Mouse (Mus musculus): ENCODE measurements at regions not wholly inside any gene's neighbourhood (a gene's known extent, or its start where the extent isn't known, plus 50 kb on each side); places are given as distances from the start of the nearest gene placed in this dataset.

DNA sequence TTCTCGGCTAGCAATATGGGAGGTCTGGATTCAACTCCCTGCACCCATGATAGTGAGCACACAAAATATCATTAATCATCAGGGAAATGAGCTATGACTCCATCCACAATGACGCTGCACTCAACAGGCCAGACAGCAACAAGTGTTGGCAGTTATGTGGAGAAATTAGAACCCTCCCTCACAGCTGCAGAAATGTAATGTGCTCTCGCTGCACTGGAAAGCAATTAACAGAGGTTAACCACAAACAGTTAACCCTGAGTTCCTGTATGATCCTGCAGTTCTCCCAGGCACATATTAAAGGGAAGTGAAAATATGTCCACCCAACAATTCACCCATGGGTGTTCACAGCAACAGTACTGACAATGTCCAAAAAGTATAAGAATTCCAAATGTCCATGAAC lies 54.0 kb upstream of the Jade2 start:
- H3K9ac ChIP-seq (replicated peaks; ENCODE audit: low read length, poor library complexity, severe bottlenecking): no peak overlapping the region

DNA sequence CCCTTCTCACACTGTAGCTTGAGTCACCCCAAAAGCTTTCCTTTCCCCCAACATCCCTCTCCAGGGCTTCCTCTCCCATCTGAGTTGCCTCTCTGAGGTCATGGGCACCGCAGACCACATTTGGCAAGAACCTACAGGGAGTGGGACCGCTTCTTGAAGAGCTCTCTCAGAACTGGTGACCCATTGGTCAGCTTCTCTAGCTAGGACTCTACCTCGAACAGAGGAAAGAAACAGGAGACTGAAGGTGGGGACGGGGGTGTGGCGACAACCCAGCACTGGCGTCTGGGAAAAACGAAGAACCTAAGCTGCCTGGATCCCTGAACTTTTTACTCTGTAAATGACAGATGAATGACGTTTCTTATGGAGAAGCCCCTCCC lies 51.8 kb upstream of the Cdkn2aipnl start:
- Histone ChIP-seq H3K9ac (replicated peaks; ENCODE audit: low read length, poor library complexity, severe bottlenecking) (no peak overlapping the region), H3K27ac (ENCODE audit: low read depth, low read length) (peak overlapping the region; percentile 19; the same call in 1 of the 2 replicates), H3K4me1 (ENCODE audit: insufficient read depth, low read length) (peaks cover 7% of the 10 kb centered on the region; the same call in 1 of the 2 replicates), H3K36me3 (ENCODE audit: insufficient read depth, low read length) (no peaks in the 10 kb centered on the region), H3K9me3 (ENCODE audit: low read length) (no peaks in the 10 kb centered on the region), H3K4me2 (ENCODE audit: low read depth, low read length, poor library complexity, severe bottlenecking) (peak overlapping the region; percentile 45), H3K4me3 (ENCODE audit: low read depth, low read length) (peak overlapping the region; percentile 24; the same call in 1 of the 2 replicates), H3K27me3 (ENCODE audit: insufficient read depth, low read length) (no peaks in the 10 kb centered on the region; the same call in 1 of the 2 replicates)
- no peak for ATAC-seq (ENCODE audit: low FRiP score)
- DNase-seq (ENCODE audit: low spot score): no peak
- WGBS: 15% methylated on average over 8 of the region's 8 CpGs
- no peak for TF ChIP-seq CTCF (IDR thresholded peaks at IDR 0.05)

More for the DNA sequence above, 54.0 kb upstream of the Jade2 start:
- peaks cover 5% of the 10 kb centered on the region; the same call in 1 of the 2 replicates for H3K4me1 ChIP-seq (ENCODE audit: insufficient read depth, low read length)
- no peak for TF ChIP-seq CTCF (IDR thresholded peaks at IDR 0.05)
- no peaks in the 10 kb centered on the region for H3K36me3 ChIP-seq (ENCODE audit: insufficient read depth, low read length)
- no peak overlapping the region for H3K4me3 ChIP-seq (ENCODE audit: low read depth, low read length)
- H3K9me3 ChIP-seq (ENCODE audit: low read length): no peaks in the 10 kb centered on the region
- DNase-seq (ENCODE audit: low spot score): no peak
- no peaks in the 10 kb centered on the region; the same call in 1 of the 2 replicates for H3K27me3 ChIP-seq (ENCODE audit: insufficient read depth, low read length)
- no peak for ATAC-seq (ENCODE audit: low FRiP score)
- no peak overlapping the region for H3K4me2 ChIP-seq (ENCODE audit: low read depth, low read length, poor library complexity, severe bottlenecking)
- WGBS: 85% methylated on average over 3 of the region's 3 CpGs
- H3K27ac ChIP-seq (ENCODE audit: low read depth, low read length): no peak overlapping the region

DNA sequence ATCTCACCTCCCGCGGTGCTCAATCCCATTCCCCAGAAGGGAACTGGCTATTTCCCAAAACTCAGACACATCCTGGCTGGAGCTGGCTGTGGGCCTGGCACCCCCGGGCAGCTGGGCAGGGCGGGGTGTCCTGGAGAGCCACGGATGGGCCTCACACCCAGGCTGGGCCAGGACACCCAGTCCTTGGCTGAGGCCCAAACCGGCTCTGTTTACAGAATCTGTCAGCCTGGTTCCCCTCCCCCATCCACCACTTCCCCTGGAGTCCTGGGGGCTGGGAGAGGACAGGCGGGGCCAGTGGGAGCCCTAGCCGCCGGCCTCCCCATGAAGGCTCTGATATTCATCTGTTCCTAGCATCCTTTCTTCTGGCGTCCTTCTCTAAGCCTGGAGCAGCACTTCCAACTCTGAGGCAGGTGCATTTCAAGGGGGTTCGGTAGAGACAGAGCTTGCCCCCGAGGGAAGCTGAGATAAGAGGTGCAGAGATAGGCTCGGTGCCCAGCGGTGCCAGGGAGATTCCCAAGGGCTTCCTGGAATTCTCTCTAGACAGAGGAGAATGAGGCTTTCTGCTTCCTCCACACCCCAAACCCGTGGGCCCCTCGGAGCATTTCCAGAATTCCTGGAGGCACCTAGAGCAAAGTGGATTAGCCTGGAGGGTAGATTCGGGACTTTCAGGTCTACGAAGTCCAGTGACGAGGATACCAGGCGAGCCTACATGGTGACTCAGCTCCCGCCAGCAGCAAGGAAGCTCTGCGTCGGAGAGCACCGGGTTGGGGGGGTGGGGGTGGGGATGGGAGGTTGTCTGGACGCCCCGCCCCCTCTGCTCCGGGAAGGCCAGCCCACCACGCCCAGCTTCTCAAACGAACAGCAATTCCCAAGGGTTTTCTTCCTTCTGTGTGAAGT lies 51.2 kb upstream of the Cdkn2aipnl start:
- H3K9me3 ChIP-seq (ENCODE audit: low read length): no peaks in the 10 kb centered on the region
- DNase-seq (ENCODE audit: low spot score) (peak; percentile 83), ATAC-seq (ENCODE audit: low FRiP score) (peak; percentile 80)
- H3K4me2 ChIP-seq (ENCODE audit: low read depth, low read length, poor library complexity, severe bottlenecking): peak overlapping the region; percentile 45
- H3K36me3 ChIP-seq (ENCODE audit: insufficient read depth, low read length): no peaks in the 10 kb centered on the region
- TF ChIP-seq CTCF (IDR thresholded peaks at IDR 0.05): no peak
- H3K4me3 ChIP-seq (ENCODE audit: low read depth, low read length): peak overlapping the region; percentile 24
- no peaks in the 10 kb centered on the region; the same call in 1 of the 2 replicates for H3K27me3 ChIP-seq (ENCODE audit: insufficient read depth, low read length)
- under 1% methylated on average over 29 of the region's 29 CpGs for WGBS
- H3K9ac ChIP-seq (replicated peaks; ENCODE audit: low read length, poor library complexity, severe bottlenecking): no peak overlapping the region
- H3K27ac ChIP-seq (ENCODE audit: low read depth, low read length): peak overlapping the region; percentile 57; the same call in 1 of the 2 replicates
- peaks cover 7% of the 10 kb centered on the region; the same call in 1 of the 2 replicates for H3K4me1 ChIP-seq (ENCODE audit: insufficient read depth, low read length)
